ENCODE assay signal across 7 mouse cellular contexts in the genomic region with DNA sequence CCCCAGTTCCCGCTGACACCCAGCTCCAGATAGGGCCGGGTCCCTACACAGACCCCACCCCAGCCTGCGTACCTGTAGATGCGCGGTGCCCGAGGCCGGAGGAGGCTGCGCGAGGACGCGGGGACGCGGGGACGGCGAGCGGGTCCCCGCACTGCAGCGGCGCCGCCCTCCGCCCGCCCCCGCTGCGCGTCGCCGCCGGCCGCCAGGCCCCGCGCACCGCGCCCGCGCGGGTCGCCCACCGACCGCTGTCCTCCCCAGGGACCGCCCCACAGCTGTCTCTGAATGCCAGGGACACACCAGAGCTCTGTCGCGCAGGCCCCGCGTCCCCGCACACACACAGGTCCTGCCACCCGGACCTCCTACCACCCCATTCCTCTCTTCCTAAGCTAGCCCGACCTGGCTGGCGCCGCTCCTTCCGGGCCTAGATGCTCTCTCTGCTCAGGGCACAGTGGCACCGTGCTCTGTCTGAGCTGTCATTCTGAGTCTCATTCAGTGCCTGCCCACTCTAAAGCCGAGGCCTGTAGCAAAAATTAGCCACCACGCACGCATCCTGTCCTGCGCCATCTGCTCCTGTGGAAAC. TPM values are rescaled to one million over a fixed set of nuclear protein-coding genes. Genes with fewer than 3 reads are reported as not detected.
A peak's percentile ranks its signal among the peaks of the same experiment; 100 is the strongest.
DNase-seq lines count a peak whose midpoint lies in the region; ATAC-seq and TF ChIP-seq lines count a peak whose summit lies in the region.

No protein-coding gene starts in this region.

- no peak for TF ChIP-seq CTCF in spleen, adult 2 months (IDR thresholded peaks at IDR 0.05; ENCODE audit: extremely low read depth, insufficient read depth, insufficient read length, insufficient replicate concordance)

- H3K36me3 ChIP-seq in spleen, adult 2 months (ENCODE audit: control insufficient read depth, insufficient read depth, low read length) = no peaks in the 10 kb centered on the region
- H3K36me3 ChIP-seq in heart, embryonic 16.5 days (ENCODE audit: control insufficient read depth, insufficient read depth) = no peaks in the 10 kb centered on the region
- no peaks in the 10 kb centered on the region for H3K36me3 ChIP-seq in neural tube, embryonic 11.5 days (ENCODE audit: control insufficient read depth, insufficient read depth, low read length)

- DNase-seq in spleen, adult 2 months (ENCODE audit: low read depth in 1 of 2, low spot score in 2 of 2) = no peak
- no peak for DNase-seq in spleen, postnatal 4 days (ENCODE audit: low spot score in 2 of 2)
- DNase-seq in cerebellum, postnatal 36 days = peak; percentile 78 to 81
- peak; percentile 76 to 79 for DNase-seq in left cerebral cortex, postnatal 36 days (ENCODE audit: low spot score in 2 of 2)
- peak; percentile 53 for DNase-seq in neural tube, embryonic 11.5 days (ENCODE audit: low spot score)
- no peak for DNase-seq in spleen, postnatal 10 days (ENCODE audit: low spot score in 2 of 2)

- peak overlapping the region; percentile 76 for H3K9ac ChIP-seq in heart, embryonic 16.5 days (ENCODE audit: low read length)
- H3K9ac ChIP-seq in neural tube, embryonic 11.5 days (ENCODE audit: low read length) = peak overlapping the region; percentile 62

- H3K9me3 ChIP-seq in heart, embryonic 16.5 days (replicated peaks; ENCODE audit: control insufficient read depth, low read length) = no peaks in the 10 kb centered on the region
- H3K9me3 ChIP-seq in neural tube, embryonic 11.5 days (ENCODE audit: control insufficient read depth, low read length) = no peaks in the 10 kb centered on the region

- peaks cover 8% of the 10 kb centered on the region; the same call in 1 of the 2 replicates for H3K27me3 ChIP-seq in spleen, adult 2 months (ENCODE audit: control insufficient read depth, insufficient read depth, low read length)
- peaks cover 9% of the 10 kb centered on the region for H3K27me3 ChIP-seq in heart, embryonic 16.5 days (ENCODE audit: control insufficient read depth, insufficient read depth, low read length)
- H3K27me3 ChIP-seq in neural tube, embryonic 11.5 days (ENCODE audit: control insufficient read depth, insufficient read depth, low read length) = peaks cover 7% of the 10 kb centered on the region; the same call in 1 of the 2 replicates

- no peak for TF ChIP-seq POLR2A in spleen, adult 2 months (IDR thresholded peaks at IDR 0.05; ENCODE audit: low read depth, low read length)

- intact Hi-C loops in left cerebral cortex, postnatal 36 days (cut with DNase I) = loop anchor here (5.0 to 10.0 kb wide), 2 partner anchors 52 to 135 kb away; a partner anchor contains a TSS

- peak overlapping the region; percentile 95 for H3K4me2 ChIP-seq in heart, embryonic 16.5 days (ENCODE audit: low read depth, low read length)
- peak overlapping the region; percentile 87 for H3K4me2 ChIP-seq in neural tube, embryonic 11.5 days (ENCODE audit: low read depth)

- WGBS in spleen, adult 2 months = 8% methylated on average over 29 of the region's 55 CpGs
- 4% methylated on average over 55 of the region's 55 CpGs for WGBS in heart, embryonic 16.5 days
- WGBS in neural tube, embryonic 11.5 days = 3% methylated on average over 33 of the region's 55 CpGs

- peak; percentile 63 for ATAC-seq in heart, embryonic 16.5 days (replicated peaks; ENCODE audit: extremely low read depth, insufficient read depth, low FRiP score)
- ATAC-seq in neural tube, embryonic 11.5 days (ENCODE audit: insufficient read depth, low FRiP score, low TSS enrichment) = peak; percentile 55; the same call in 1 of the 2 replicates

- no peak overlapping the region for H3K27ac ChIP-seq in spleen, adult 2 months (ENCODE audit: insufficient read depth, low read length)
- no peak overlapping the region for H3K27ac ChIP-seq in heart, embryonic 16.5 days (ENCODE audit: low read length)
- H3K27ac ChIP-seq in neural tube, embryonic 11.5 days (ENCODE audit: low read depth, low read length) = no peak overlapping the region

- H3K4me1 ChIP-seq in spleen, adult 2 months (ENCODE audit: control insufficient read depth, insufficient read depth, insufficient read length) = no peaks in the 10 kb centered on the region
- H3K4me1 ChIP-seq in heart, embryonic 16.5 days (ENCODE audit: control insufficient read depth, insufficient read depth, low read length) = peaks cover 3% of the 10 kb centered on the region; the same call in 1 of the 2 replicates
- H3K4me1 ChIP-seq in neural tube, embryonic 11.5 days (ENCODE audit: control insufficient read depth, insufficient read depth, low read length) = no peaks in the 10 kb centered on the region

- 0 out of 2 replicates have a peak overlapping the region, but pooled peaks have one; percentile 20 for H3K4me3 ChIP-seq in spleen, adult 2 months (ENCODE audit: extremely low read depth, insufficient read depth, insufficient read length)
- H3K4me3 ChIP-seq in heart, embryonic 16.5 days (ENCODE audit: low read length) = peak overlapping the region; percentile 62
- peak overlapping the region; percentile 54 for H3K4me3 ChIP-seq in neural tube, embryonic 11.5 days (ENCODE audit: low read depth, low read length)

RNA-seq across cellular contexts. Expression of a gene that starts 20.1 kb away (rescaled TPM):
- 6.4 and 9.4 TPM in 2 replicates for polyA plus RNA-seq in spleen, adult 2 months (2012; rRNA removed)
- polyA plus RNA-seq in heart, embryonic 16.5 days (2015; fragmentation: Nextera tagmentation; extraction: Ambion mirVana) = 8.4 and 9.5 TPM in 2 replicates
- total RNA-seq in left cerebral cortex, postnatal 36 days (2021) = 100 to 1,000 TPM; 738 to 861 TPM
- 32.4 and 39.4 TPM in 2 replicates for polyA plus RNA-seq in neural tube, embryonic 11.5 days (2014; fragmentation: Nextera tagmentation; extraction: Ambion mirVana)

RNA-seq across cellular contexts. Expression of a gene that starts 20.4 kb away (rescaled TPM):
- polyA plus RNA-seq in spleen, adult 2 months (2012; rRNA removed) = 15.9 and 27.4 TPM in 2 replicates
- 4.9 and 6.6 TPM in 2 replicates for polyA plus RNA-seq in heart, embryonic 16.5 days (2015; fragmentation: Nextera tagmentation; extraction: Ambion mirVana)
- total RNA-seq in left cerebral cortex, postnatal 36 days (2021) = 1 to 10 TPM; 6.7 to 7.7 TPM
- 8.5 and 10.6 TPM in 2 replicates for polyA plus RNA-seq in neural tube, embryonic 11.5 days (2014; fragmentation: Nextera tagmentation; extraction: Ambion mirVana)

Comparison
In these comparisons a context has a peak if more than half of its experiments do, and no peak if none do; other contexts are left out.
1. DNase-seq: peak in cerebellum, postnatal 36 days (2 of 2), left cerebral cortex, postnatal 36 days (2 of 2) and neural tube, embryonic 11.5 days (single experiment); none in spleen, adult 2 months (0 of 2), spleen, postnatal 4 days (0 of 2) and spleen, postnatal 10 days (0 of 2).
2. Peak in every context shown above with its lines, with median percentiles within 50 percentile points of each other: H3K4me3 ChIP-seq.